Comparison of ENCODE assay signal across 27 mouse cellular contexts in the genomic region with DNA sequence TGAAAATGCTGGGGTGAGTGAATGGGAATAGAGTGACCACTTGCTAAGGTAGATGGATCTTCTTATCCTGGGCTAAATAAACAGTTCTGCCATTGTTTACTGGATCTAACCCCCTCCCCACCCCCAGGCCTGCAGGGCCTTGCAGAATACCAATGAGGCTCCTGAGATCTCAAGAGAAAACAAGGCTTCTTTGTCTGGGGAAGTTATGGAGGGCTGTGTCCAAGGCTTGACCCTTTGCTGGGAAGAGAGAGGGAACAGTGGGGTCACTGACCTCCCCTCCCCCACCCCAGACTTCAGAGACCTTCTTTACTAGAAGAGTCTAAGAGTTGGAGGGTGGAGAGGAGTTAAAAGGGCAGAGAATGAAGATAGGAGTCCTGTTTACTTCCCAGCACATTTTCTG. TPM values are rescaled to one million over a fixed set of nuclear protein-coding genes. Genes with fewer than 3 reads are reported as not detected.
DNase-seq lines count a peak whose midpoint lies in the region; ATAC-seq lines count a peak whose summit lies in the region.
"Had no signal": no experiment of that assay in that cellular context is flagged by ENCODE, and none has a peak within 500 bp of the region (broad histone marks: within the 10 kb centered on the region; RNA-seq: fewer than 3 reads in every experiment).

No protein-coding gene starts in this region.

- no peak overlapping the region for H3K4me3 ChIP-seq in hindbrain, embryonic 11.5 days (ENCODE audit: low read depth, low read length)
- H3K4me3 ChIP-seq in hindbrain, embryonic 14.5 days (replicated peaks; ENCODE audit: low read length), result no peak overlapping the region
- no peak overlapping the region for H3K4me3 ChIP-seq in neural tube, embryonic 15.5 days (replicated peaks)
- H3K4me3 ChIP-seq in heart, embryonic 10.5 days, result no peak overlapping the region
- H3K4me3 ChIP-seq: embryonic facial prominence, embryonic 15.5 days; erythroblast, embryonic 14.5 days; forebrain, embryonic 10.5 days; forebrain, embryonic 15.5 days; heart, adult 2 months; heart, embryonic 13.5 days; hindbrain, embryonic 13.5 days had no signal

- H3K9me3 ChIP-seq in hindbrain, embryonic 11.5 days (ENCODE audit: control insufficient read depth, low read length), result no peaks in the 10 kb centered on the region
- no peaks in the 10 kb centered on the region for H3K9me3 ChIP-seq in hindbrain, embryonic 14.5 days (ENCODE audit: control insufficient read depth, low read length)
- H3K9me3 ChIP-seq in neural tube, embryonic 15.5 days (replicated peaks), result no peaks in the 10 kb centered on the region
- H3K9me3 ChIP-seq in heart, embryonic 10.5 days, result no peaks in the 10 kb centered on the region
- H3K9me3 ChIP-seq: embryonic facial prominence, embryonic 15.5 days; forebrain, embryonic 10.5 days; forebrain, embryonic 15.5 days; heart, embryonic 13.5 days; hindbrain, embryonic 13.5 days had no signal

- no peaks in the 10 kb centered on the region for H3K27me3 ChIP-seq in hindbrain, embryonic 11.5 days (ENCODE audit: control insufficient read depth, insufficient read depth, low read length)
- H3K27me3 ChIP-seq in hindbrain, embryonic 14.5 days (ENCODE audit: control insufficient read depth, insufficient read depth, low read length), result no peaks in the 10 kb centered on the region; the same call in none of the 2 replicates
- H3K27me3 ChIP-seq in neural tube, embryonic 15.5 days (replicated peaks), result no peaks in the 10 kb centered on the region; the same call in 1 of the 2 replicates
- no peaks in the 10 kb centered on the region for H3K27me3 ChIP-seq in heart, embryonic 10.5 days (ENCODE audit: insufficient read depth, poor library complexity, severe bottlenecking)
- H3K27me3 ChIP-seq: forebrain, embryonic 15.5 days; heart, embryonic 13.5 days; hindbrain, embryonic 13.5 days had no signal

- no peak overlapping the region for H3K4me2 ChIP-seq in hindbrain, embryonic 11.5 days (replicated peaks; ENCODE audit: low read depth, low read length)
- no peak overlapping the region for H3K4me2 ChIP-seq in hindbrain, embryonic 14.5 days (replicated peaks)
- no peak overlapping the region for H3K4me2 ChIP-seq in neural tube, embryonic 15.5 days
- H3K4me2 ChIP-seq: embryonic facial prominence, embryonic 15.5 days; forebrain, embryonic 15.5 days; heart, embryonic 13.5 days; hindbrain, embryonic 13.5 days had no signal

- no peak overlapping the region for H3K27ac ChIP-seq in hindbrain, embryonic 11.5 days (ENCODE audit: low read depth, low read length)
- H3K27ac ChIP-seq in hindbrain, embryonic 14.5 days, result no peak overlapping the region
- no peak overlapping the region for H3K27ac ChIP-seq in neural tube, embryonic 15.5 days (replicated peaks)
- no peak overlapping the region for H3K27ac ChIP-seq in heart, embryonic 10.5 days
- H3K27ac ChIP-seq: embryonic facial prominence, embryonic 15.5 days; forebrain, embryonic 10.5 days; forebrain, embryonic 15.5 days; heart, adult 2 months; heart, embryonic 13.5 days; hindbrain, embryonic 13.5 days had no signal

- H3K4me1 ChIP-seq in hindbrain, embryonic 11.5 days (replicated peaks; ENCODE audit: control insufficient read depth, insufficient read depth, low read length), result no peaks in the 10 kb centered on the region
- H3K4me1 ChIP-seq in hindbrain, embryonic 14.5 days (replicated peaks; ENCODE audit: control insufficient read depth, insufficient read depth, low read length), result no peaks in the 10 kb centered on the region
- no peaks in the 10 kb centered on the region for H3K4me1 ChIP-seq in neural tube, embryonic 15.5 days
- no peaks in the 10 kb centered on the region for H3K4me1 ChIP-seq in heart, embryonic 10.5 days
- H3K4me1 ChIP-seq: embryonic facial prominence, embryonic 15.5 days; forebrain, embryonic 15.5 days; heart, embryonic 13.5 days; hindbrain, embryonic 13.5 days had no signal

- ATAC-seq in hindbrain, embryonic 11.5 days (ENCODE audit: low FRiP score), result peak; percentile 35; the same call in 1 of the 2 replicates
- ATAC-seq in hindbrain, embryonic 14.5 days (ENCODE audit: low FRiP score), result no peak
- no peak for ATAC-seq in neural tube, embryonic 15.5 days (ENCODE audit: low FRiP score)
- ATAC-seq: activated CD4-positive, CD25-positive, alpha-beta regulatory T cell, adult 4 months; forebrain, embryonic 15.5 days; intestine, embryonic 16.5 days; Patski had no signal

- H3K36me3 ChIP-seq in hindbrain, embryonic 11.5 days (ENCODE audit: control insufficient read depth, insufficient read depth, low read length), result no peaks in the 10 kb centered on the region
- no peaks in the 10 kb centered on the region for H3K36me3 ChIP-seq in hindbrain, embryonic 14.5 days (replicated peaks; ENCODE audit: control insufficient read depth, insufficient read depth)
- no peaks in the 10 kb centered on the region for H3K36me3 ChIP-seq in neural tube, embryonic 15.5 days
- no peaks in the 10 kb centered on the region; the same call in 1 of the 2 replicates for H3K36me3 ChIP-seq in heart, embryonic 10.5 days
- H3K36me3 ChIP-seq: embryonic facial prominence, embryonic 15.5 days; forebrain, embryonic 15.5 days; heart, embryonic 13.5 days; hindbrain, embryonic 13.5 days had no signal

- H3K9ac ChIP-seq in hindbrain, embryonic 11.5 days (ENCODE audit: low read depth, low read length), result no peak overlapping the region
- no peak overlapping the region for H3K9ac ChIP-seq in hindbrain, embryonic 14.5 days
- H3K9ac ChIP-seq in neural tube, embryonic 15.5 days (replicated peaks), result no peak overlapping the region
- H3K9ac ChIP-seq: embryonic facial prominence, embryonic 15.5 days; forebrain, embryonic 15.5 days; heart, embryonic 13.5 days; hindbrain, embryonic 13.5 days had no signal

- peak; percentile 14 for DNase-seq in hindbrain, embryonic 11.5 days (ENCODE audit: low spot score)
- no peak for DNase-seq in hindbrain, embryonic 14.5 days (ENCODE audit: low spot score)
- DNase-seq in neural tube, embryonic 10.5 days (ENCODE audit: extremely low spot score, low spot score), result peak; percentile 13
- peak; percentile 46 for DNase-seq in embryo, embryonic 10.5 days (ENCODE audit: low spot score)
- peak; percentile 23 for DNase-seq in mesoderm, embryonic 11.5 days (ENCODE audit: low read depth, low spot score)
- DNase-seq in heart, embryonic 10.5 days (ENCODE audit: low spot score), result no peak
- DNase-seq in gastrocnemius, postnatal 25 days, result no peak
- DNase-seq: adrenal gland, postnatal 14 days; cerebellum, adult 2 months; cerebellum, postnatal 10 days; heart, adult 2 months; heart, postnatal 36 days had no signal

RNA-seq across cellular contexts. Expression of gene Plp1, which starts 6.1 kb away (rescaled TPM):
- 15.4 and 16.6 TPM in 2 replicates for polyA plus RNA-seq in hindbrain, embryonic 11.5 days (2014; fragmentation: Nextera tagmentation; extraction: Ambion mirVana)
- polyA plus RNA-seq in hindbrain, embryonic 14.5 days (2014; fragmentation: Nextera tagmentation; extraction: Ambion mirVana), result 11.9 and 12.3 TPM in 2 replicates
- 15.1 and 16.9 TPM in 2 replicates for polyA plus RNA-seq in neural tube, embryonic 15.5 days (2015; fragmentation: Nextera tagmentation; extraction: Ambion mirVana)
- polyA plus RNA-seq in heart, embryonic 10.5 days (2016; fragmentation: Nextera tagmentation; extraction: Ambion mirVana), result 2.7 and 3.2 TPM in 2 replicates
- 1 to 10 TPM; 4.5 to 4.7 TPM for total RNA-seq in gastrocnemius, postnatal 25 days (2021)
- polyA plus RNA-seq: erythroblast, embryonic 14.5 days had no signal

RNA-seq across cellular contexts. Expression of gene Rab9b, which starts 39.9 kb away (rescaled TPM):
- 6.9 TPM in 2 replicates for polyA plus RNA-seq in hindbrain, embryonic 11.5 days (2014; fragmentation: Nextera tagmentation; extraction: Ambion mirVana)
- polyA plus RNA-seq in hindbrain, embryonic 14.5 days (2014; fragmentation: Nextera tagmentation; extraction: Ambion mirVana), result 23.8 and 25.8 TPM in 2 replicates
- 22.1 and 22.2 TPM in 2 replicates for polyA plus RNA-seq in neural tube, embryonic 15.5 days (2015; fragmentation: Nextera tagmentation; extraction: Ambion mirVana)
- polyA plus RNA-seq in heart, embryonic 10.5 days (2016; fragmentation: Nextera tagmentation; extraction: Ambion mirVana), result 0.05 and 0.20 TPM in 2 replicates
- under 1 TPM in 1 of 2 experiments, not detected in 1; 0.13 TPM for total RNA-seq in gastrocnemius, postnatal 25 days (2021)
- total RNA-seq: gastrocnemius, adult 8-10 months had no signal
- polyA plus RNA-seq: C2C12; erythroblast, embryonic 14.5 days had no signal

RNA-seq across cellular contexts. Expression of gene Glra4, which starts 48.7 kb away (rescaled TPM):
- polyA plus RNA-seq in hindbrain, embryonic 11.5 days (2014; fragmentation: Nextera tagmentation; extraction: Ambion mirVana), result not detected in 2 replicates
- 0.11 TPM in 1 of 2 replicates, not detected in the other for polyA plus RNA-seq in hindbrain, embryonic 14.5 days (2014; fragmentation: Nextera tagmentation; extraction: Ambion mirVana)
- not detected in 2 replicates for polyA plus RNA-seq in neural tube, embryonic 15.5 days (2015; fragmentation: Nextera tagmentation; extraction: Ambion mirVana)
- 0.15 and 0.21 TPM in 2 replicates for polyA plus RNA-seq in heart, embryonic 10.5 days (2016; fragmentation: Nextera tagmentation; extraction: Ambion mirVana)
- total RNA-seq in gastrocnemius, postnatal 25 days (2021), result not detected
- total RNA-seq: adrenal gland, adult 18-20 months; adrenal gland, postnatal 14 days; gastrocnemius, adult 8-10 months; gastrocnemius, postnatal 4 days; heart, adult 2 months; heart, postnatal 36 days had no signal
- polyA plus RNA-seq: activated CD4-positive, CD25-positive, alpha-beta regulatory T cell, adult 4 months; C2C12; erythroblast, embryonic 14.5 days; forebrain, embryonic 15.5 days; heart, adult 2 months; heart, postnatal 0 days; hindbrain, embryonic 13.5 days; intestine, embryonic 16.5 days had no signal

Comparison
In these comparisons a context has a peak if more than half of its experiments do, and no peak if none do; other contexts are left out.
1. DNase-seq: peak in hindbrain, embryonic 11.5 days (single experiment), neural tube, embryonic 10.5 days (single experiment), embryo, embryonic 10.5 days (single experiment) and mesoderm, embryonic 11.5 days (single experiment); none in hindbrain, embryonic 14.5 days (single experiment), heart, embryonic 10.5 days (single experiment) and gastrocnemius, postnatal 25 days (single experiment).